Mouse (Mus musculus): ENCODE data around the gene Olfr15. TPM values are rescaled to one million over a fixed set of nuclear protein-coding genes. Genes with fewer than 3 reads are reported as not detected.

Gene Olfr15
- total RNA-seq, 1 experiment from 2014 or later = not detected

DNA sequence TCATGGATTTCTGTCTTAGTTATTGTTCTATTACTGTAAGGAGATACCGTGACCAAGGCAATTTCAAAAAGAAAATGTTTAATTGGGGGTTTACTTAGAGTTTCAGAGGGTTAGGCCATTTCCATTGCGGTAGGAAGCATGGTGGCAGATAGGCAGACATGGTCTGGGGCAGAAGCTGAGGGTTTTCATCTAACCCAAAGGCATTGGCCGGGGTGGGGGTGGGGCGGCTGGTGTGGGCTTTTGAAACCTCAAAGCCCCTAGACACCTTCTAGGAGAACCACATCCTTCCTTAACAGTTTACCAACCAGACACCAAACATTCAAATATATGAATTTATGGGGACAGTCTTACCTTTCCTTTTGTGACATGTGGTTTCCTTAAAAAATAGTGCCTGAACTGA lies 28.6 kb downstream of the Olfr15 start:
- ATAC-seq (replicated peaks; ENCODE audit: insufficient number of reproducible peaks, low FRiP score, low TSS enrichment, poor library complexity, severe bottlenecking) = no peak

DNA sequence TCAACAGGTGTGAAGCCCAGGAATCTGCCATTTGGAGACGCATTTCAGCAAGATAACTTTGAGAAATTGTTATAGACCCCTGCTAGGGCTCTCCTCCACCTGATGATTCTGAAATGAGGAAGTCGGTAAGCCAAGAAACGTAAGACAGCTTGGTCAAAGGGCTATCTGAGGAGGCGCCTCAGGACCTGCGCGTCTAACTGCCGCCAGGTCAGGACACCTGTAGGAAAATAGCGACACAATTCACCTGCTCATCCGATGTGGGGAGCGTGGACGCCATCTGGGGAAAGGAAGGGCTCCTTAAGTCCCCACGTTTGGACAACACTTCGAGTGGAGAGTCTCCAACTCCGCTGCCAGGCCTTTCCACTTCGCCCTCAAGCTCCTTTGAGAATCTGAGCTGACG lies 41.1 kb downstream of the Olfr15 start:
- 0 out of 2 replicates have a peak, but pooled peaks have one; percentile 14 for ATAC-seq (replicated peaks; ENCODE audit: insufficient number of reproducible peaks, low FRiP score, low TSS enrichment, poor library complexity, severe bottlenecking)

DNA sequence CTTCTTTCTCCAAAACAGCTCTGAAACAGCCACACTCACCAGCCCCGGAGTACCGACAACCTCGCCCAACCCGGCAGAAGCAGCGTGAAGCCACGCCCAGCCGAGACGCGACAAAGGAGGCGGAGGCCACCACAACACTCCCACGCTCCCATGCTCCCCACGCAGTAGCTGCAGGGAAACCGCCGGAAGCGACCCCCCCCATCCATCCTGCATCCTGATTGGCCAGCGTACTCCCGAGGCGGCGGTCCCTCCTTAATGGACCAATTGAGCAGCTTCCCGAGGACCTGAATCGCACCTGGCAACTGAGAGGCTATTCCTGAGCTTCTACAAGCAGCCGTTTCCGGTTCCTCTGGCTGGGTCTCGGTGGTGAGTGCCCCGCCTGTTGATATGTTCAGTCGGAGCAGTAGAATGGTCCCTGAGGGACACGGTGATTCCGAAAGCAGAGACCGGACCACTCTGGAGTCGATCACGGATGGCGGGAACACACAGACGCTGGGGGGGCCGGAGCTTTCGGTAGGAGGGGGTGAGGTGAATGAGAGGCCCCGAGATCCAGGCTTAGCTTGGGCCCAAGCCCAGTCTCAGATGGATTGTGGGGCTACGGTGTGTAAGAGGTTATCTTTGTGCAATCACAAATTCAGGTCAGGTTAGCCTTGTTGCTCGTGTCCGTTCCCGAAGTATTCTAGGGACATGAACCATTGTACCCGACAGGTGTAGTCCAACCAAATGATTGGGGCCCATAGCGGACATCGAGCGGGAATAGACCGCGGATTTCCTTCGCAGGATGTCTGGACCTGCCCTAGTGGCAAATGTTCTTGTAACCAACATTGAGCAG lies 41.8 kb downstream of the Olfr15 start, which contains the start of gene Naa60:
TSS of gene Naa60 (plus strand) at position 160 of the 832 bp plus-strand sequence.
- peak; percentile 88 for ATAC-seq (replicated peaks; ENCODE audit: insufficient number of reproducible peaks, low FRiP score, low TSS enrichment, poor library complexity, severe bottlenecking)

- ATAC-seq (replicated peaks; ENCODE audit: insufficient number of reproducible peaks, low FRiP score, low TSS enrichment, poor library complexity, severe bottlenecking) = no peak
Observed at GRCm38 (mm10) chr16:3876346-3876745, 45.7 kb downstream of the Olfr15 start.

GRCm38 (mm10) chr16:3884201-3885064 lies 53.8 kb downstream of the Olfr15 start, which contains the start of the genes Zfp597 and Gm20695:
Zfp597 (minus strand) TSS chr16:3884561.
Gm20695 (plus strand) TSS chr16:3884648.
- ATAC-seq (replicated peaks; ENCODE audit: insufficient number of reproducible peaks, low FRiP score, low TSS enrichment, poor library complexity, severe bottlenecking) = peak; percentile 96

DNA sequence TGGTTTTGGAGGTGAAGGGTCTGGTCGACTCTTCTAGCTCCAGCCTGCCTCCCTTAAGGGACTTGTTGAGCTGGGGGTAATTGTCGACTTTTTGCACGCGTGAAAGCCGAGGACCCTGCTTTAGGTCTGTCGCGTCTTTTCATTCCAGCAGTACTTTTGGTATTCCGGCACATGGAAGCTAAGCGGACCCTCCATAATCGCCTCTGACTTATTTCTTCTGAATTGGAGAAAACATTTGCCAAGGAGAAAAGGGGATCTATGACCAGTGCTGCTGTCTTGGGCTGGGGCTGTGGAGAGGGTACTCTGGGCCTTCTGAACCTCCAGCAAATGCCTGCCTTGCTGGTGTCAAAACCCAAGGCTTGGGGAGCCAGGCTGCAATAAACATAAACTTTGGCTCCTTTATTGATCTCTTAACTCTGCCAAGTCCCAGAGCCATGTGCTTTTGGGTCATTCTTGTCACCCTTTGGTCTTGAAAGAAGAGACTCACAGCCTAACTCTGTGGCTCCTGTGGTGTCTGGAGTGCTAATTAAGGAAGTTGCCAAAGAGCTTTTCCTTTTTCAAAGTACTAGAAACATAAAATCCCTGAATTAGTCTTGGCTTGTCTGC lies 54.5 kb downstream of the Olfr15 start:
- no peak for ATAC-seq (replicated peaks; ENCODE audit: insufficient number of reproducible peaks, low FRiP score, low TSS enrichment, poor library complexity, severe bottlenecking)

GRCm38 (mm10) chr16:3891621-3892295 lies 61.1 kb downstream of the Olfr15 start:
- ATAC-seq (replicated peaks; ENCODE audit: insufficient number of reproducible peaks, low FRiP score, low TSS enrichment, poor library complexity, severe bottlenecking) = no peak

DNA sequence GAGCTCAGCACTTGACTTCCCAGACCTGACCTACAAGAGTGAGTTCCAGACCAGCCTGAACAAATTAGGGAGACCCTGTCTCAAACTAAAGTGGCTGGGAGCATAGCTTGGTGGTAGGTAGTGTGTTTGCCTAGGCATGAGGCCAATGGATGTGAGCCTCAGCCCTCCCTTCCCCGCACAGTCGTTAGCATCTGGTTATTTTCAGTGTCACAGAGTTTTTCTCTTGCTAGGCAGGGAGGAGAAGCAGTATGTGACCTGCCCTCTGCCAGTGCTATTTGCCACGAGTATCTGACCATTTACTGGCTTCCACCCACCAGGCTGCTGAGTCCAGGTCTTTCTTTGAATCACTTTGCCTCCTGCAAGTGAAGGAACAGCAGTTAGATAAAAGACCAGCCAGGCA lies 63.1 kb downstream of the Olfr15 start:
- no peak for ATAC-seq (replicated peaks; ENCODE audit: insufficient number of reproducible peaks, low FRiP score, low TSS enrichment, poor library complexity, severe bottlenecking)

Other genes starting within 250 kb of the Olfr15 start
- gene Olfr161, start 239.8 kb upstream of the Olfr15 start, total RNA-seq (2017) = not detected in 3 replicates
- gene Mefv, start 112.8 kb upstream of the Olfr15 start, total RNA-seq (2017) = 20.5 to 25.6 TPM (median 25.2 TPM) in 3 replicates
- gene Zfp263, start 86.8 kb upstream of the Olfr15 start, total RNA-seq (2017) = 47.6 to 60.4 TPM (median 59.3 TPM) in 3 replicates
- gene Zfp174, start 16.4 kb downstream of the Olfr15 start, total RNA-seq (2017) = 0.11 to 1.5 TPM (median 1.4 TPM) in 3 replicates
- gene Naa60, start 41.5 kb downstream of the Olfr15 start, total RNA-seq (2017) = 24.5 to 61.7 TPM (median 26.2 TPM) in 3 replicates
- 23.7 to 35.3 TPM (median 24.2 TPM) in 3 replicates for gene Zfp597, start 53.7 kb downstream of the Olfr15 start, total RNA-seq (2017)
- gene Gm20695, start 53.8 kb downstream of the Olfr15 start, total RNA-seq (2017) = 1.2 TPM in 1 of 3 replicates, not detected in the others
- gene 1700037C18Rik, start 77.8 kb downstream of the Olfr15 start, total RNA-seq (2017) = 0.57 to 6.4 TPM (median 1.9 TPM) in 3 replicates
- gene Cluap1, start 77.9 kb downstream of the Olfr15 start, total RNA-seq (2017) = 12.0 to 20.1 TPM (median 12.2 TPM) in 3 replicates
- 9.6 to 50.1 TPM (median 14.0 TPM) in 3 replicates for gene Nlrc3, start 145.8 kb downstream of the Olfr15 start, total RNA-seq (2017)
- 18.3 to 53.4 TPM (median 21.9 TPM) in 3 replicates for gene Slx4, start 172.9 kb downstream of the Olfr15 start, total RNA-seq (2017)
- gene Dnase1, start 206.1 kb downstream of the Olfr15 start, total RNA-seq (2017) = 0.29 TPM in 1 of 3 replicates, not detected in the others
- gene Trap1, start 246.9 kb downstream of the Olfr15 start, total RNA-seq (2017) = 29.8 to 50.5 TPM (median 41.3 TPM) in 3 replicates